Mouse (Mus musculus): ENCODE measurements around the gene Olfr1314.

Gene Olfr1314

DNA sequence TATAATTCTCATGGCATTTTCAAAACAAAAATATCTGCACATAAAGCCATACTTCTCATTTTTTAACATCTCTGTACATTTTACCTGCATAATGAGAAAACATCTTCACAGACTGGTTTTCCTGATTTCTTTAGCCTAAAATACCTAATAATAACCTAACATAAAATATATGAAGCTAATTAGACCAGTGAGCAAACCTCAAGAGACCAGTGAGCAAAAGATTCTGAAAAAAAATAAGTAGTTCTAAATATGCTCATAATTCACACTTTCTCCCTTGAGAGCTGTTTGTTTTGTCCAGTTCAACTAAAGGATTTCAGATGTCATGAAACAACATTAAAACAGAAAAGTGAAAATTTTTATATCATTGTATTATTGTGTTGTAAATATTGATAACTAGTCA, at the start of gene Olfr1314:
Gene Olfr1314, minus strand, starts transcription at position 101 of the 400 bp plus-strand sequence.
- DNase-seq (ENCODE audit: low read depth in 1 of 2, low spot score in 2 of 2) = no peak

GRCm38 (mm10) chr2:112140029-112140428, 43.4 kb upstream of the Olfr1314 start, which contains the start of gene Olfr1317:
Olfr1317 (plus strand) TSS chr2:112140329.
- no peak for DNase-seq (ENCODE audit: low read depth in 1 of 2, low spot score in 2 of 2)

- DNase-seq (ENCODE audit: low read depth in 1 of 2, low spot score in 2 of 2) = no peak
Observed at GRCm38 (mm10) chr2:112134877-112135276, 38.3 kb upstream of the Olfr1314 start, which contains the start of gene Olfr1316. Olfr1316 (minus strand) TSS chr2:112134977.

- DNase-seq (ENCODE audit: low read depth in 1 of 2, low spot score in 2 of 2) = no peak
Observed at GRCm38 (mm10) chr2:112115340-112115739, 18.8 kb upstream of the Olfr1314 start, which contains the start of gene Olfr1315-ps1. Olfr1315-ps1 (minus strand) TSS chr2:112115440.

DNA sequence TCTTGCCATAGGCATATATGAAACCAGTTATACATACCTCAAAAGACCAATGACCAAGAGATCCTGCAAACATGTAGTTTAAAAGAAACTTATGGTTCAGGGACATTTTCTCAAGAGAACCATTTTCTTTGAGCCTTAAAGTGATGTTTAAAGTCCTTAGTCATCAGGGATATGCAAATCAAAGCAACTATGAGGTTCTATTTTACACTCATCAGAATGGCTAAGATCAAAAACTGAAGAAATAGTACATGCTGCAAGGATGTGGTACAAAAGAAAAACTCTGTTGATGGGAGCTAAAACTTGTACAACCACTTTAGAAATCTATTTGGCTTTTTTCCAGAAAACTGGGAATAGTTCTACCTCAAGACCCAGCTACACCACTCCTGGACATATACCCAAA, 18.8 kb downstream of the Olfr1314 start, which contains the start of gene Olfr1313:
Gene Olfr1313, minus strand, starts transcription at position 101 of the 400 bp plus-strand sequence.
- DNase-seq (ENCODE audit: low read depth in 1 of 2, low spot score in 2 of 2) = no peak

DNA sequence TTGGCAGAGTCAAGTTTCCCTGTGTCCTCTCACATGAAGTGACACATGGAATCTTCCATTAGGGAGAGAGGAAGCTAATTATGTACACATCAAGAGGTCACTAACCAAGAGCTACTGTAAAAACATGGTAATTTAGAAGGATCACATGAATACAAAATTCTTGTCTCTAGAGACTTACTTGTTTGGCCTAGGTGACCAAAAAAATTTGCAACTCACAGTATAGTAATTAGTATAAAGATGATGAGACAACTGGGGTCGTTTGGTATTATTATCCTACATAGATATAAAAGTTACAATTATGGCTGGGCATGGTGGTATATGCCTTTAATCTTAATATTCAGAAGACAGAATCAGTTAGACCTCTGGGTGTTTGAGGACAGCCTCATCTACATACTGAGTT, 46.4 kb downstream of the Olfr1314 start, which contains the start of gene Olfr1312:
Gene Olfr1312, minus strand, starts transcription at position 101 of the 400 bp plus-strand sequence.
- DNase-seq (ENCODE audit: low read depth in 1 of 2, low spot score in 2 of 2) = no peak
